Mouse (Mus musculus): ENCODE measurements around the gene Fam117a. TPM values are rescaled to one million over a fixed set of nuclear protein-coding genes. Genes with fewer than 3 reads are reported as not detected.
A peak's percentile ranks its signal among the peaks of the same experiment; 100 is the strongest.

The Fam117a gene
- total and polyA plus RNA-seq, 3 experiments, result 49.9 to 116 TPM; not detected in 1

DNA sequence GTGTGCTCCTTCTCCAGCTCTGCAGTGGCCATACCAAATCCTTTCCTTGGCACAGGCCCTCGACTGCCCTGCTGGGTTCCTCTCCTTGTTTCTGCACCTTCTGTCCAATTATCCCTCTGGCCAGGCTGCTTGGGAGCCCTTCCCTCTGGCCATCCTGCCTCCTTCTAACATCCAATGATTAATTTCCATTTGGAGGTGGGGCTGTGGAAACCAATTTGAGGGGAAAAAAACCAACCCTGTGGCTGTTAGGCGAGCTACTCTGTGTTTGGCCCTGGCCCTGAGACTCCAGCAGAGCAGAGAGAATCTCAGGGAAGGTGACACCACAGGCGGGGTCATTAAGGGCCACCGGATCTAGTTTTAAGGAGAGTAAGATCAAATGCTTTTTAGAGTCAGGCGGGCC is 65.4 kb downstream of the Fam117a start:
- H3K27me3 ChIP-seq (ENCODE audit: control insufficient read depth in 1 of 2, insufficient read depth in 2 of 2, low read length in 2 of 2), result peaks cover 24 to 36% of the 10 kb centered on the region in 2 experiments
- H3K9me3 ChIP-seq (replicated peaks; ENCODE audit: insufficient read depth, low read length), result no peaks in the 10 kb centered on the region
- H3K27ac ChIP-seq (ENCODE audit: control insufficient read depth, low read depth, low read length), result no peak overlapping the region
- no peak overlapping the region for H3K9ac ChIP-seq (ENCODE audit: control insufficient read depth, low read depth, low read length, poor library complexity, severe bottlenecking)
- TF ChIP-seq POLR2A (IDR thresholded peaks at IDR 0.05; ENCODE audit: control insufficient read depth in 1 of 2, insufficient read depth in 1 of 2, low read depth in 1 of 2, low read length in 2 of 2, poor library complexity in 1 of 2), result no peak
- no peak for TF ChIP-seq SMC3 (IDR thresholded peaks at IDR 0.05; ENCODE audit: low read depth, low read length)
- TF ChIP-seq RCOR1 (IDR thresholded peaks at IDR 0.05; ENCODE audit: low read depth, low read length), result no peak
- no peak for TF ChIP-seq HCFC1 (IDR thresholded peaks at IDR 0.05; ENCODE audit: low read depth, low read length)
- no peak for TF ChIP-seq CHD2 (IDR thresholded peaks at IDR 0.05; ENCODE audit: low read length)
- no peak for TF ChIP-seq BHLHE40 (IDR thresholded peaks at IDR 0.05; ENCODE audit: borderline replicate concordance, low read depth, low read length)
- TF ChIP-seq RAD21 (IDR thresholded peaks at IDR 0.05; ENCODE audit: low read depth, low read length), result no peak
- no peak for TF ChIP-seq CTCF (IDR thresholded peaks at IDR 0.05 in 2 of 3, conservative IDR thresholded peaks at IDR 0.05 in 1 of 3; ENCODE audit: control insufficient read depth in 1 of 3, insufficient read depth in 1 of 3, low read depth in 2 of 3, low read length in 3 of 3, poor library complexity in 1 of 3, severe bottlenecking in 1 of 3)
- TF ChIP-seq ZNF384 (IDR thresholded peaks at IDR 0.05; ENCODE audit: low read depth, low read length), result no peak
- TF ChIP-seq MEF2A (IDR thresholded peaks at IDR 0.05; ENCODE audit: extremely low read depth, insufficient replicate concordance, low read depth, low read length, poor library complexity, severe bottlenecking), result no peak
- no peaks in the 10 kb centered on the region for H3K36me3 ChIP-seq (ENCODE audit: control insufficient read depth in 1 of 2, insufficient read depth in 2 of 2, low read length in 2 of 2)
- no peak overlapping the region for H3K4me3 ChIP-seq (ENCODE audit: control insufficient read depth in 1 of 2, insufficient read depth in 1 of 2, low read depth in 2 of 2, low read length in 2 of 2)
- DNase-seq (ENCODE audit: low read depth, low spot score), result no peak
- H3K79me2 ChIP-seq (ENCODE audit: control insufficient read depth, insufficient read depth, low read length, poor library complexity), result no peaks in the 10 kb centered on the region
- H3K4me1 ChIP-seq (ENCODE audit: control insufficient read depth in 1 of 2, insufficient read depth in 2 of 2, low read length in 2 of 2), result no peaks in the 10 kb centered on the region

DNA sequence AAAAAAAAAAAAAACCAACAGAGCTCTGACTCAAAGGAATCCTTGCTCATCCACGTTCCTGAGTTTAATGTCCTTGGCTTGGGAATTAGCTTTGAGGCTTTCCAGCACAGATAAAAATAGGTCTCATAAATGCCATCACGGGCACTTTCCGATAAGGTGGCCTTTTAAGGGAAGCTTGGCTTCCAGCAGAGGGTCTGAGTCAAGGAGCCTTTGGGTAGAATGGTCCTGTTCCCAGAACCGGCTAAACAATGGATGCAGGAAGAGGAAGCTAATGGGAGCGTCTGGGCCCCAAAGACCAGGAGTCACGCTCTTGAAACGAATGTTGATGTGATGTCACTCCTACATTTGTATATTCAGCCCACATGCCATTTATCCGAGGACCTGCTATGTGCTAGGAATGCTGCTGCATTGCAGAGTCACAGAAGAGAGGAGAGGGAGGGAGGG is 65.9 kb downstream of the Fam117a start:
- Histone ChIP-seq H3K4me1 (ENCODE audit: control insufficient read depth in 1 of 2, insufficient read depth in 2 of 2, low read length in 2 of 2) (no peaks in the 10 kb centered on the region), H3K79me2 (ENCODE audit: control insufficient read depth, insufficient read depth, low read length, poor library complexity) (no peaks in the 10 kb centered on the region), H3K36me3 (ENCODE audit: control insufficient read depth in 1 of 2, insufficient read depth in 2 of 2, low read length in 2 of 2) (no peaks in the 10 kb centered on the region), H3K27me3 (ENCODE audit: control insufficient read depth in 1 of 2, insufficient read depth in 2 of 2, low read length in 2 of 2) (peaks cover 24 to 36% of the 10 kb centered on the region in 2 experiments), H3K4me3 (ENCODE audit: control insufficient read depth in 1 of 2, insufficient read depth in 1 of 2, low read depth in 2 of 2, low read length in 2 of 2) (no peak overlapping the region), H3K27ac (ENCODE audit: control insufficient read depth, low read depth, low read length) (no peak overlapping the region), H3K9me3 (replicated peaks; ENCODE audit: insufficient read depth, low read length) (no peaks in the 10 kb centered on the region), H3K9ac (ENCODE audit: control insufficient read depth, low read depth, low read length, poor library complexity, severe bottlenecking) (no peak overlapping the region)
- TF ChIP-seq ZNF384 (IDR thresholded peaks at IDR 0.05; ENCODE audit: low read depth, low read length), result peak; percentile 46; the same call in 1 of the 2 replicates
- TF ChIP-seq MAZ (IDR thresholded peaks at IDR 0.05; ENCODE audit: low read depth, low read length), result no peak
- TF ChIP-seq MEF2A (IDR thresholded peaks at IDR 0.05; ENCODE audit: extremely low read depth, insufficient replicate concordance, low read depth, low read length, poor library complexity, severe bottlenecking), result no peak
- no peak for DNase-seq (ENCODE audit: low read depth, low spot score)

DNA sequence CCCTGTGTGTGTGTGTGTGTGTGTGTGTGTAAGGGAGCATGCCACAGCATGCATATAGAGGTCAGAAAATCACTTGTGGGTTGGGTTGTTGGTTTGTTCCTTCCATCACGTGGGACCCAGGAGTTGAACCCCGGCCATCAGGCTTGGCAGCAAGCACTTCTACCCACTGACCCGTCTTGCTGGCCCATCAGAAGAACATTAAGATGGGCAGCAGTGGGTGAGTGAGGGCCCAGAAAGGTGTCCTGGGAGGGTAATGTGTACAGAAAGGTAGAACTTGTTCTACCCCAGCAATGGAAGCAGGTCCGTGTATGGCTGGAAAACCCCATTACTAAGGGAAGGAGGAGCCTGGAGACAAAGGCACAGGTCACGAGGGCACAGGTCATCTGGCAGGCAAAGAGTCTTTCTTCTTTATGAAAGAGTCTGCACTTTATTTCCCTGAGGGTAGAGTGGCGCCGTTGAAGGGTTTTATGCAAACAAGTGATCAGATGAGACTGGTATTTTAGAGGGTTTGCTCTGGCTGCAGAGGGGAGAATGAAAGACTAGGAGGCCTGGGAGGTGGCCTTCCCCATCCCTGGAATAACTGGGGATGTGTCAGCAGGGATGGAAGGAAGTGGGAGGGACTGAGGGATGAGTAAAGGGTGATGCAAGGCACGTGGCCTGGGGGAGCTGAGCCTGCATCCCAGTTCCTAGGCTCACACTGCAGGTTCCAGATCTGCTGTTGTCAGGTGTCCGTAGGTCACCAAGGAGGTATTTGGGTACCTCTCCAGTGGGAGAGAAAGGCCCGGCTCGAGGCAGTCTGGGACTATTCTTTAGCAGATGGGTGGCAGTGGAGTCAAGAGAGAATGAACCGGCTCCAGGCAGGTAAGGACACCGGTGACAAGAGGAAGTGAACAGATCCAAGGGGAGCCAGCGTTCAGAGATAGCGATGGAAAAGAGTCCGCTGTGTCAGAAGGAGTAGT is 66.8 kb downstream of the Fam117a start:
- Histone ChIP-seq H3K27ac (ENCODE audit: control insufficient read depth, low read depth, low read length) (no peak overlapping the region), H3K4me3 (ENCODE audit: control insufficient read depth in 1 of 2, insufficient read depth in 1 of 2, low read depth in 2 of 2, low read length in 2 of 2) (no peak overlapping the region), H3K27me3 (ENCODE audit: control insufficient read depth in 1 of 2, insufficient read depth in 2 of 2, low read length in 2 of 2) (peaks cover 24 to 36% of the 10 kb centered on the region in 2 experiments), H3K79me2 (ENCODE audit: control insufficient read depth, insufficient read depth, low read length, poor library complexity) (no peaks in the 10 kb centered on the region), H3K9ac (ENCODE audit: control insufficient read depth, low read depth, low read length, poor library complexity, severe bottlenecking) (no peak overlapping the region), H3K9me3 (replicated peaks; ENCODE audit: insufficient read depth, low read length) (no peaks in the 10 kb centered on the region), H3K4me1 (ENCODE audit: control insufficient read depth in 1 of 2, insufficient read depth in 2 of 2, low read length in 2 of 2) (no peaks in the 10 kb centered on the region), H3K36me3 (ENCODE audit: control insufficient read depth in 1 of 2, insufficient read depth in 2 of 2, low read length in 2 of 2) (no peaks in the 10 kb centered on the region)
- no peak for DNase-seq (ENCODE audit: low read depth, low spot score)
- TF ChIP-seq USF2 (IDR thresholded peaks at IDR 0.05; ENCODE audit: borderline replicate concordance in 1 of 2, insufficient read depth in 1 of 2, low read depth in 1 of 2, low read length in 2 of 2) (no peak), GABPA (IDR thresholded peaks at IDR 0.05; ENCODE audit: low read depth, low read length) (no peak), HCFC1 (IDR thresholded peaks at IDR 0.05; ENCODE audit: low read depth, low read length) (no peak), GATA1 (IDR thresholded peaks at IDR 0.05; ENCODE audit: low read depth, low read length) (no peak), NRF1 (IDR thresholded peaks at IDR 0.05; ENCODE audit: insufficient read depth, low read depth, low read length, poor library complexity, severe bottlenecking) (no peak), ETS1 (IDR thresholded peaks at IDR 0.05; ENCODE audit: low read depth, low read length) (no peak), ZMIZ1 (IDR thresholded peaks at IDR 0.05; ENCODE audit: low read depth, low read length) (no peak), EP300 (IDR thresholded peaks at IDR 0.05; ENCODE audit: low read depth in 1 of 2, low read length in 2 of 2) (no peak), POLR2AphosphoS2 (IDR thresholded peaks at IDR 0.05; ENCODE audit: low read length) (no peak), POLR2A (IDR thresholded peaks at IDR 0.05; ENCODE audit: control insufficient read depth in 1 of 2, insufficient read depth in 1 of 2, low read depth in 1 of 2, low read length in 2 of 2, poor library complexity in 1 of 2) (no peak), RAD21 (IDR thresholded peaks at IDR 0.05; ENCODE audit: low read depth, low read length) (no peak), E2F4 (IDR thresholded peaks at IDR 0.05; ENCODE audit: borderline replicate concordance, low read depth, low read length) (no peak), MAX (IDR thresholded peaks at IDR 0.05; ENCODE audit: low read length) (no peak), JUND (IDR thresholded peaks at IDR 0.05; ENCODE audit: low read depth, low read length) (no peak)
